Mouse (Mus musculus) heart, postnatal 14 days (tissue): ENCODE results near the gene Jun. TPM values are rescaled to one million over a fixed set of nuclear protein-coding genes. Genes with fewer than 3 reads are reported as not detected.

Source experiments
- total RNA-seq, 2 experiments: library from RNA; stranded (reverse); gene quantifications; 2 replicates each; pipeline ENCODE4 v1.2.3; 2021

The Jun gene
- total RNA-seq, 2 experiments from 2014 or later: 58.3 to 72.6 TPM

Other genes starting within 250 kb of the Jun start
- under 1 TPM in 1 of 2 experiments, not detected in 1; 0.33 TPM for gene Eqtn, start 123.4 kb downstream of the Jun start, total RNA-seq
- gene Mysm1, start 73.1 kb downstream of the Jun start, total RNA-seq: 10 to 100 TPM; 10.3 to 18.2 TPM